19 mouse cellular contexts compared by ENCODE assay signal in the genomic region with DNA sequence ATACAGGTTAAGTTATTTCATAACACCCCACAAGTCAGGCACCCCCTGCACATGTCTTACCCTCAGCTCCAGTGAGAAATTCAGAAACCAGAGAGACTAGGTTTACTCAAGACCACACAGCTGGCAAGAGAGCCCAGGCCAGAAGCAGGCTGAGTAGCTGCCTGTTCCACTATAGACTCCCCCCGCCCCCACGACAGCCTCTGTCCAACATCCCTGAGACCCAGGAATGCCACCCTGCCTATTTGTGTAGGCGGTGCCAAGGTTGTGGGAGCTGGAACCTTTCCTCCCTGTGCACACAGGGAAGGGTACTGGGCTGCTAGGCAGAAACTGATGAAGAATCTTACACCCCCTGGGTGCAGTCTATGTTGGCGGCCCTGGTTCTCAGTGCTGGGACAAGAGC.
DNase-seq lines count a peak whose midpoint lies in the region; ATAC-seq lines count a peak whose summit lies in the region.
"Had no signal": no experiment of that assay in that cellular context is flagged by ENCODE, and none has a peak within 500 bp of the region (broad histone marks: within the 10 kb centered on the region; RNA-seq: fewer than 3 reads in every experiment).

No protein-coding gene starts in this region.

- intact Hi-C loops in gastrocnemius, postnatal 14 days (cut with DNase I; ENCODE audit: low total_unique reads), result no loop called here

- 81% methylated on average over 4 of the region's 4 CpGs for WGBS in hindbrain, embryonic 13.5 days
- 79% methylated on average over 4 of the region's 4 CpGs for WGBS in hindbrain, embryonic 11.5 days
- WGBS in lung, embryonic 16.5 days, result 36% methylated on average over 4 of the region's 4 CpGs

- no peak for DNase-seq in hindbrain, embryonic 11.5 days (ENCODE audit: low spot score)
- no peak for DNase-seq in lung, postnatal 25 days (ENCODE audit: low spot score)
- DNase-seq in testis, postnatal 10 days (ENCODE audit: low spot score), result peak; percentile 66
- no peak for DNase-seq in testis, postnatal 14 days (ENCODE audit: low spot score)
- no peak for DNase-seq in gastrocnemius, postnatal 14 days
- DNase-seq: adrenal gland, postnatal 10 days; cerebellum, adult 11 months; cerebellum, adult 9-10 months; cerebellum, postnatal 36 days; gastrocnemius, postnatal 10 days; heart, adult 2 months; heart, postnatal 36 days had no signal

- no peak overlapping the region for H3K4me3 ChIP-seq in hindbrain, embryonic 13.5 days
- H3K4me3 ChIP-seq in hindbrain, embryonic 11.5 days (ENCODE audit: low read depth, low read length), result no peak overlapping the region
- H3K4me3 ChIP-seq in lung, embryonic 16.5 days (ENCODE audit: low read length), result no peak overlapping the region
- H3K4me3 ChIP-seq: embryonic facial prominence, embryonic 13.5 days; forebrain, embryonic 12.5 days; heart, adult 2 months; heart, embryonic 15.5 days; hindbrain, embryonic 15.5 days had no signal

- peaks cover 13% of the 10 kb centered on the region for H3K27me3 ChIP-seq in hindbrain, embryonic 13.5 days
- H3K27me3 ChIP-seq in hindbrain, embryonic 11.5 days (ENCODE audit: control insufficient read depth, insufficient read depth, low read length), result no peaks in the 10 kb centered on the region
- peaks cover 6% of the 10 kb centered on the region for H3K27me3 ChIP-seq in lung, embryonic 16.5 days (ENCODE audit: control insufficient read depth, insufficient read depth, low read depth, low read length)
- H3K27me3 ChIP-seq: hindbrain, embryonic 15.5 days had no signal

- H3K36me3 ChIP-seq in hindbrain, embryonic 13.5 days, result no peaks in the 10 kb centered on the region
- H3K36me3 ChIP-seq in hindbrain, embryonic 11.5 days (ENCODE audit: control insufficient read depth, insufficient read depth, low read length), result no peaks in the 10 kb centered on the region
- no peaks in the 10 kb centered on the region for H3K36me3 ChIP-seq in lung, embryonic 16.5 days (ENCODE audit: control insufficient read depth, insufficient read depth, low read length)
- H3K36me3 ChIP-seq: embryonic facial prominence, embryonic 13.5 days; forebrain, embryonic 12.5 days; heart, embryonic 15.5 days; hindbrain, embryonic 15.5 days had no signal

- 0 out of 2 replicates have a peak overlapping the region, but pooled peaks have one; percentile 36 for H3K9ac ChIP-seq in hindbrain, embryonic 13.5 days
- no peak overlapping the region for H3K9ac ChIP-seq in hindbrain, embryonic 11.5 days (ENCODE audit: low read depth, low read length)
- H3K9ac ChIP-seq in lung, embryonic 16.5 days (ENCODE audit: low read length), result no peak overlapping the region
- H3K9ac ChIP-seq: embryonic facial prominence, embryonic 13.5 days; forebrain, embryonic 12.5 days; heart, embryonic 15.5 days had no signal

- H3K4me2 ChIP-seq in hindbrain, embryonic 13.5 days, result no peak overlapping the region
- H3K4me2 ChIP-seq in hindbrain, embryonic 11.5 days (replicated peaks; ENCODE audit: low read depth, low read length), result no peak overlapping the region
- H3K4me2 ChIP-seq in lung, embryonic 16.5 days (ENCODE audit: low read depth, low read length), result no peak overlapping the region
- H3K4me2 ChIP-seq: embryonic facial prominence, embryonic 13.5 days; forebrain, embryonic 12.5 days; heart, embryonic 11.5 days; heart, embryonic 15.5 days; hindbrain, embryonic 15.5 days had no signal

- H3K4me1 ChIP-seq in hindbrain, embryonic 13.5 days (replicated peaks), result peaks cover 67% of the 10 kb centered on the region
- peaks cover 16% of the 10 kb centered on the region for H3K4me1 ChIP-seq in hindbrain, embryonic 11.5 days (replicated peaks; ENCODE audit: control insufficient read depth, insufficient read depth, low read length)
- H3K4me1 ChIP-seq in lung, embryonic 16.5 days (replicated peaks; ENCODE audit: control insufficient read depth, insufficient read depth, low read length), result no peaks in the 10 kb centered on the region

- no peak for ATAC-seq in hindbrain, embryonic 13.5 days (ENCODE audit: low FRiP score)
- ATAC-seq in hindbrain, embryonic 11.5 days (ENCODE audit: low FRiP score), result no peak
- peak; percentile 36; the same call in 1 of the 2 replicates for ATAC-seq in lung, embryonic 16.5 days (ENCODE audit: low read depth)

- H3K9me3 ChIP-seq in hindbrain, embryonic 13.5 days, result no peaks in the 10 kb centered on the region
- H3K9me3 ChIP-seq in hindbrain, embryonic 11.5 days (ENCODE audit: control insufficient read depth, low read length), result no peaks in the 10 kb centered on the region
- no peaks in the 10 kb centered on the region for H3K9me3 ChIP-seq in lung, embryonic 16.5 days (ENCODE audit: control insufficient read depth, low read length)
- H3K9me3 ChIP-seq: embryonic facial prominence, embryonic 13.5 days; forebrain, embryonic 12.5 days; heart, embryonic 15.5 days; hindbrain, embryonic 15.5 days had no signal

- H3K27ac ChIP-seq in hindbrain, embryonic 13.5 days, result peak overlapping the region; percentile 84; the same call in 1 of the 2 replicates
- no peak overlapping the region for H3K27ac ChIP-seq in hindbrain, embryonic 11.5 days (ENCODE audit: low read depth, low read length)
- no peak overlapping the region for H3K27ac ChIP-seq in lung, embryonic 16.5 days (ENCODE audit: low read length)
- H3K27ac ChIP-seq: embryonic facial prominence, embryonic 13.5 days; heart, adult 2 months; heart, embryonic 15.5 days had no signal
